Mouse (Mus musculus) cortical plate, adult 2 months (tissue): ENCODE data around the gene Rnf41.

Experiments used
- CTCF ChIP-seq: fragments of 200-500 bp; IDR thresholded peaks from 2 replicates; pipeline ENCODE4 v1.5.1; 2011; ENCODE audit warnings: mild to moderate bottlenecking, control low read depth, low read length; ENCODE audit not compliant: insufficient read depth; ENCODE audit errors: extremely low read depth
- POLR2A ChIP-seq: fragments of 200-500 bp; IDR thresholded peaks from 2 replicates; pipeline ENCODE4 v1.6.1; 2011; ENCODE audit warnings: mild to moderate bottlenecking, low read length, control low read depth; ENCODE audit not compliant: insufficient read depth; ENCODE audit errors: extremely low read depth

GRCm38 (mm10) chr10:128442718-128443117 lies 31.3 kb downstream of the Rnf41 start:
- TF ChIP-seq POLR2A (no peak), CTCF (no peak)
